Mouse (Mus musculus): ENCODE measurements around the gene Mgat4d.
"Not testable (repeated sequence)": the region's sequence is repeated elsewhere in the genome, so short reads cannot be mapped to it uniquely, and the experiment has no call there.

Mgat4d gene

DNA sequence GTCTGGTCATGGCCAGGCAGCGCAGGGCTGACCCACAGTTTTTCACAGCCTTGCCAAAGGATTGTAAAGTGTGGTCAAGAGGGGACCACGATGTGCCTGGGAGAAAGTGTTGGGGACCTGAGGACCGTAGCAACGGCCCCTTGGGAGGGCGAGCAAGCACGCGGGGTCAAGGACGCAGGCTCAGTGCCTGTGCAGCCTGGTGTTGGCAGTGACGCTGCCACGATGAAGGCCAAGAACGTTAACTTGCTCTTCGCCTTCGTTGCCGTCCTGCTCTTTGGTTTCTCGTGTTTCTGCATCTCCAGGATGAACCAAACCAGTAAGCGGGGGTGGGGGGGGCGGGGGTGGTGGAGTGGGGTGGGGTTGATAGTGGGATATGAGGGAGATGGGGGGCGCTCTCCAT lies at the start of gene Mgat4d:
Gene Mgat4d, plus strand, starts transcription at position 209 of the 400 bp plus-strand sequence.
- in situ Hi-C loops (cut with MboI) = no loop called here

DNA sequence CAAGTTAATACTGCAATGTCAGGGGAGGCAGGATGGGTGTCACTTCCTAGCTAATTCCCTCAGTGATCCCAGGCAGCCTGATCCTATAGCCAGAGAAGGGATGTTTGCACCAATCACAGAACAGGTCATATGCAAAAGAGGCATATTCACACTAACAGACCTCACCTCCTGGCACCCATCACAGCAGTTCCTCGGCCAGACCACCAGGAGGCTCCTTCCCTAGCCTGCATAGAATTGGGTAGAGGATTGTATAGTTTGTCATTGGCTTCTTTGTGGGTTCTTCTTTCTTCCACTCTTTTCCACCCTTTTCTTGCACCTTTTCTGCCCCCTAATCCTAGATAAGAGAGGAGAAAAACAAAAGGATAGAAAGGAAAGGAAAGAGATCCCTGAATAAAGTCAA lies 48.1 kb upstream of the Mgat4d start:
- in situ Hi-C loops (cut with MboI) = no loop called here

DNA sequence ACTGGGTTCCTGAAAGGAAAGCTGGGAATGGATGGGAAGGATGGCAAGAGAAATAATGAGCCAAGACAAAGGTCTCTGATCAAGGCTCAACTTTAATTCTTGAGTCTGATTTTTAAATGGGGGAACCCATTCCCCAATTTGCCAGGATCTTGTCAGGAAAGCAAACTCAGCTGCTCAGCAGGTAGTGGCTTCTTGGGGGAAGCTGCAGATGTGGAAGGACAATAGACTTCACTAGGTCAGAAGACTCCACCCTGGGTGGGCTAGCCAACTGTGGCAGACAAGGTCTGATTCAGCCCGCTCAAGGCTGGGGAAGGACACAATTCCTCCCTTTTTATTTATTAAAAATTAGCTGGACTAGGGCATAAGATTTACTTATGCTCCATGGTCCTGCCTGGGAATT lies 43.3 kb upstream of the Mgat4d start:
- in situ Hi-C loops (cut with MboI) = no loop called here

DNA sequence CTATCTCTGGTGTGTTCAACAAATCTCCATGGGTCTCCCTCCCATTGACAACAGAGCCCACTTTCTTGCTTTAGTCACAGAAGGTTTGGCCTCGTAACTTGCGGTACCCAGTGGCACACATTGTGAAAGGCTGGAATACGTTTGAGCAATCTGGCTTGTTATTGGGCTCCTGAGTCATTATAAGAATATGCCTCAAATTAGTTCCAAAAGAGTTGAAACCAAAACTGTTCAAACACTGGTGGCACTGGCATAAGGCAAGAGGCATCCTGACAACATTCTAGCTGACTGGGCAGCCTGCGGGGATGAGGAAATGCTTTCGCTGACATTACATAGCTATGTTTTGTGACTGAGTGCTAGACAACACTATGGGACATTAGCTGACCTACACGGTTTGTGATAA lies 38.4 kb upstream of the Mgat4d start:
- in situ Hi-C loops (cut with MboI) = no loop called here

DNA sequence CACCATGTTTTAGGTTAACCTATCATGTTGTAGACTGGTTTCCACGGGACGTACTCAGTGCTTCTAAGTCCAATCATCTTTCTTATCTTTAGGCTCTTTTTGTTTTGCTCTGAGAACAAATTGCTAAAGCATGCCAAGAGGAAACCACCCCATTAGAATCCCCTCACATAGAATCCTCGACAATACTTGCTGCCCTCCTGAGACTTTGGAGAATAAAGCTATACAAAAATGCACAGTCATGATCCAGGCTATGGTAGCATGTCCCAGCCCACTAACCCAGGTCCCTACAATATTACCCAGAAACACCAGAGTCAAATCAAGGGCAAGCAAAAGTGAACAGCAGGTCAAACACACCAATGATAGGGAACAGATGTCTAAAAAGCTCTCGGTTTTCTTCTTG lies 33.2 kb upstream of the Mgat4d start:
- in situ Hi-C loops (cut with MboI) = not testable (repeated sequence)

DNA sequence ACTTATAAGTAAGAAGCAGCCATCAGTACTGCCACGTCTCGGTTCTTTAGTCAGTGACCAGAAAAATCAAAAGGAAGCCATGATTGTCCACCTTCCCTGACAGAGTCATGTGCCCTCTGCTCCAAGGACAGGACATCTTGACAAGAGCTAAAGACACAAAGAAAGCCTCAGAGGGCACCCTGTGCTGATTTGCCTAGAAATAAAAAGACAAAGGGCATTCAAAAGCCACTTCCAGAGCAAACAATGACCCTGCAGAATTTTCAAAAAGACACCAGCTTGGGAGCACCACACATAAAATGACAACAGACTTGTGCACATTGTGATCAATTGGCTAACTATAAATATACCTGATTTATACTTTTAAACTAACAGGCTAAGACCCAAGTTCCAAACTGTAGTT lies 32.6 kb upstream of the Mgat4d start:
- in situ Hi-C loops (cut with MboI) = no loop called here

DNA sequence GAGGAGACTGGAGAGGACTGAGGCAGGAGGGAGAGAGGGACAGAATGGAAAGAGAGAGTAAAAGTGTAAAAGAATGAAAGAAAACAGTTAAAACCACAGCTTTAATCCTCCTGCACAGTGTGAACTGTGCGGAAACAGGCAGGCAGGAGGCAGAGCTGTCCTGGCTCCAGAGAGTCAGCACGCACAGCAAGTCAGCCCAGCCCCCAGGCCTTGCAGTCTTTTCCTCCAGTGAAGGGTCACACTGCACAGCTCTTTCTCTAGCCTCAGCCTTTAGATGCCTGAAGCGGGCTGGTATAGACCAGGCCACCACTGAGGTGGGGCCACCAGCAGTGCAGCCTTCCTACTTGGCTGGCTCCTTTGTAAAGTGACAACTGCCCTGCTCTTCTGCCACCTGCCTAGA lies 27.7 kb upstream of the Mgat4d start:
- in situ Hi-C loops (cut with MboI) = no loop called here

DNA sequence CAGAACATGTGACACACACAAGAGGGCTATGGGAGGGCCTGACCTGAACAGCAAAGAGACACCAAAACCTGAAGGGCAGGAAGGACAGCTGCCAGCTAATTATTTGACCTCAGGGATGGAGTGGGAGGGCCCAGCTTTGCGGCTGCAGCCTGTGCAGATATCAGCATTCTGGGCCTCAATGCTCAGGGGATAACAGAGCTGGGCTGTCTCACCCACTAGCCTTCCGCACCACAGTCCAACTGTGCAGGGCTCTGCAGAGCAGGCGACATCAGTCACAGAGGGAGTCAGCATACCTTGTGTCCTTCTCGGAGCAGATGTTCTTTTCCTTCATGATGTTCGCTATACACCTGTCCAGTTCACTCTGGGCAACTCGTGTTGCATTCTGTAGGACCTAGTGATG lies 25.9 kb upstream of the Mgat4d start:
- in situ Hi-C loops (cut with MboI) = no loop called here

DNA sequence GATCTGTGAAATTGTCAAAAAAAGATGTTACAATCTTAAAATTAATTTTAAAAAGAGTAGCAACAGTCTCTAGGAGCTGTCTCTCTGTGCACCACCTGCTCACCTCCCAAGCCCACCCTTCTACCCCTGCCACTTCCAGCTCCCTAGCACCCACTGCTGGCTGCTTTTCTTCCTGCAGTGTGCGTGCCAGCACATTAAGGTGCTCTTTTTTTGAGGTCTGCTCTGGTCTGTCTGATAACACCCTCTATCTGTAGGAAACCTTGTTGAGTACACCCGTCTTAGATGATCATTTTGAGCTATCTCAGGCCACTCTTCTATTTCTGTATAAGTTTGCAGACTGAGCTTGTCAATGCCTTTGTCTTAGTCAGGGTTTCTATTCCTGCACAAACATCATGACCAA lies 25.2 kb upstream of the Mgat4d start:
- in situ Hi-C loops (cut with MboI) = no loop called here

DNA sequence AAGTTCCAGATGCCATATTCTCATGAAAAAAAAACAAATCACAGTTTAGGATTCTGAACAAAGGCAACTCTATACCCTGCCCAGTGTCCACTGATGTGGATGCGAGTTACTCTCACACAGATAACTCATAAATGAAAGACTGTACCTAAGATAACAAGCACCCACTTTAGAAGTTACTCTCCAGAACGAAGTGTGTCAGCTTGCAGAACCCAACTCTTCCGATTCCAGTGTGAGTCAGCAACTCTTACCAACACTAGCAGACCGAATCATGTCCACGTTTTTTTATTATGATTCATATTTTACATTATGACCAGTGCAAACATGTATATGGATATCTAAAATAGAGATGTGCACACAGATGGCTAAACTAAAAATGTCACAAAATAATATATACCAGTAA lies 20.4 kb upstream of the Mgat4d start:
- in situ Hi-C loops (cut with MboI) = no loop called here

DNA sequence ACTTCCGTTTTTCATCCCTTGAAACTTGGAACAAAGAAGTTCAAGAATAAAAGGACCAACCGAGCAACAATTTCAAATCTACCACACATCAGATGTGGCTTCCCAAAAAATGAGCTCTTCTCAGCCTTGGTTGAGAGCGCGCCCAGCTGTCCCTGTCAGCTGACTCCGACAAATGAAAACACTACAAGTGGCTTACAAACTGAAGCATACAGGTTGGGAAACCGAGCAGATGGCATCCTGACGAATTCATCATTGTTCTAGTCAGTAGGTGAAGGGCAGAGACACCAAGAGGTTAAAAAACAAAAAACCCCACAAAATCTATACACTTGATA lies 16.7 kb upstream of the Mgat4d start:
- in situ Hi-C loops (cut with MboI) = loop anchor here (10.0 kb wide), 1 partner anchor 227 kb away; no protein-coding TSS in a partner anchor

DNA sequence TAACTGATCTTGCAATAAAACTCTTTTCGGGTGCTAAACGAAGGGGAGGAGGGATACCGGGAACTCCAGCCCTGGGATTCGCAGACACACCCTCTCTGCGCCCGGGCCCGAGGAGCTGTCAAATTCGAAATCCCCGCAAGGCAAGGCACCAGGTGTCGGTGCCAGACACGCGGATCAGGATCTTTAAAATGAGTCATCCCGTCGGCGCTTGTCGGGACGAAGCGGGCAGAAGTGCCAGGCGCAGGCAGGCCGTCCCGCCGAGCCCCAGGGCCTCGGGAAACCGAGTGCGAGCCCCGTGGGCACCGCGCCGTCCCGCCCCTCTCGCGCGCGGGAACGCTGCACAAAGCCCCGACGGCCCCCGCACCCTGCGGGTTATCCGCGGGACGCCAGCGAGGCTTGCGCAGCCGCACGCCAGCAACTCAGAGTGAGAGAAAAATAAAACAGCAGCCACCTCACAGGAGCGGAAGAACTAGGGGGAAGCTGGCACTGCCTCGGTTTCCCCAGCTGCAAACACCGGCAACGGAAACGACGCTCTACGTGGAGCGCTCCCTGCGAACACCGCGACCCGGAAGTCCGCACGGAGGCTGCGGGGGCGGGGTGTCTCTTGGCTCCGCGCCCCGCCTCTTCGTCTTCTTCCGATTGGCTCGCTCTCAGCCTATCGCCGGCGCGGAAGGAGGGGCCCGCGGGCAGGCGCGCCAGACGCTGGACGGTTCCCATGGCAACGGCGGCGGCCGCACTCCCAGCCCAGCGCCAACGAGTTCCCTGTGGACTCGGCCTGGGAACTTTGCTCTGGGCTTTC lies 16.2 kb upstream of the Mgat4d start, which contains the start of gene Elmod2:
Gene Elmod2, minus strand, starts transcription at position 588 of the 799 bp plus-strand sequence.
- in situ Hi-C loops (cut with MboI) = loop anchor here (10.0 kb wide), 1 partner anchor 227 kb away; no protein-coding TSS in a partner anchor

DNA sequence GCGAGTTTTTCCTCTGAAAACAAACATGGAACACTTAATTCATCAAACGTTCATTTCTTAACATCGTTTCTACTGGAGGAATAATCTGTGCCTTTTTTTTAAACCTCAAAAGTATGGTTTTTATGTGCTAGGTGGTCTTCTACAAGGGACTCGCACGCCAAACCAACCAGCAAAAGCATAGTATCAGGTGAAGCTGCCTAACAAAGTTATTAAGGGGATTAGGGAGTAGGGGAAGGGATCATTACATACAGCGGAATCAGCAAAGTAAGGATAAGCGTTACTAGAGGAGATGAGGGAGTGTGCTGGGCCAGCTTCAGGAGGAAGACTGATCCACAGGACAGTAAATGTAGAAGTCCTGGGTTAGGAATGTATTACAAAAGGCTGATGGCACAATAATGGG lies 15.4 kb upstream of the Mgat4d start:
- in situ Hi-C loops (cut with MboI) = loop anchor here (10.0 kb wide), 1 partner anchor 228 kb away; no protein-coding TSS in a partner anchor

DNA sequence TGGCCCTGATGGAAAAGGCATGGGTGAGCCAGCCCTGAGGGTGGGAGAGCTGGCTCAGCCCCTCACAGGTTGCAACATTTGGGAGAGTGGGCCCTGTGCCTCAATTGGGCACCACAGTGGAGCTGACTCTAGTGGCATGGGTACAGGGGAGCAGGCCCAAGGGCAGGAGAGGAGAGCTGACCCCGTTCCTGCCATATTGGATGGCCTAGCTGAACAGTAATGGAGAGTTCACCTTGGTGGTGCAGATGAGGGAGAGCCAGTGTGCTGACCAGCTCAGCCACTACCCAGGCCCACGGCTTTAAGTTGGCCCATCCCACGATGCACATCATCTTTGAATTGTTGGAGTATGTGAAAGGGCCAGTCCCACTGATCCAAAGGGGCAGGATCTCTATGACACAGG lies 6.2 kb upstream of the Mgat4d start:
- in situ Hi-C loops (cut with MboI) = no loop called here

DNA sequence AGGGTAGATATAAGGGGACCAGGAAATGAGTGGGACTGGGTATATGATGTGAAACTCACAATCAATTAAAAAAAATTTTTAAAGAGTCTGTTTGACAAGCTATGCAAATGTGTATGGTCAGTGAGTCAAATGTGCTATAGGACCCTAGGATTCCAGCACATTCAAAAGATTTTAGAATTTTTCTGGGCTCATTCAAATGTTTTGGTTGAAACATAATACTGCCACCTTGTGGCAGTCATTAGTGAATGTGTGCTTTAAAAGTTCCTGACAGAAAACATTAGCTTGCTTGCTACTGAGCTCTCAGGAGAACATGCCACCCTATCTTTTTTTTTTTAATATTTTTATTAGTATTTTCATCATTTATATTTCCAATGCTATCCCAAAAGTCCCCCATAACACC lies 5.6 kb upstream of the Mgat4d start:
- in situ Hi-C loops (cut with MboI) = no loop called here

DNA sequence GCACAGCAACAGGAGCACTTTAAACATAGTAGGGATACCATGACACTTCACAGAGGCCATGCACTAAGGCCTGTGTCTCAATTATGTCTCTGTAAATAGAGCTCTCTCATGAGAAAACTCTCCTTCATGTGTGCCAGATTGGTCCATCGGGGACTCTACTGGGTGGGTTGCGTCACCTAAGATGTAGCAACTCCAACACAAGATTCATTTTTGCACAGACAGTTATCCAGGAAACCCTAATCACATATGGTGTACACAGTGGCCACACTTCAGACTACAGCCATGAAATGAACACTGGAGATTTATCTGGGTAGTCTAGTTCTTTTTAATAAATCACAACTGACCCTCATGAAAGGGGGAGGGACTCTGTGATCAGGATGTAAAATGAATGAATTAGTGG lies 3.0 kb downstream of the Mgat4d start:
- in situ Hi-C loops (cut with MboI) = no loop called here

DNA sequence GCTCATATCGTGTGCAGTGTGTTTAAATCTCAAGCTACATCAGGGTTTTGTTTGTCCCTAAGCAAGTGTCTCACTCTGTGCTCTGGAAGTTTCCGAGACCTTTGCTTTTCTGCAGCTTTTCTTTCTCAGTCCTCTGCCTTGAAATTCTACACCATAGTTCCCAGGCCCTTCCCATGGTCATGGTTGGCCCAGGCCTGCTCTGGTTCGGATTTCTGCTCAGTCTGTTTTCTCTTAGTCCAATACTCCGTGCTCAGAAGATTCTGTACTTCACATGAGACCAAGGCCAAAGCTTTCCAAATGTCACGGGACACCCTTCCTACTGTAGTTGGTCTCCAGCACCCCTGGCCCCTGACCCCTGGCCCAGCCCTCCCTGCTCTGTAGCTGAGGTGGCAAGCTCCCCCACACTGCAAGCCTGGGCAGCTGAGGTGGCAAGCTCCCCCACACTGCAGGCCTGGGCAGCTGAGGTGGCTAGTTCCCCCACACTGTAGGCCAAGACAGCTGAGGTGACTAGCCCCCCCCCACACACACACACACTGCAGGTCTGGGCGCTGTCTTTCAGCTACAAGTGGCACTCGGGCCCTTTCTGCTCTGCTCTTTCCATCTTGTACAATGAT lies 15.0 kb downstream of the Mgat4d start:
- in situ Hi-C loops (cut with MboI) = no loop called here

DNA sequence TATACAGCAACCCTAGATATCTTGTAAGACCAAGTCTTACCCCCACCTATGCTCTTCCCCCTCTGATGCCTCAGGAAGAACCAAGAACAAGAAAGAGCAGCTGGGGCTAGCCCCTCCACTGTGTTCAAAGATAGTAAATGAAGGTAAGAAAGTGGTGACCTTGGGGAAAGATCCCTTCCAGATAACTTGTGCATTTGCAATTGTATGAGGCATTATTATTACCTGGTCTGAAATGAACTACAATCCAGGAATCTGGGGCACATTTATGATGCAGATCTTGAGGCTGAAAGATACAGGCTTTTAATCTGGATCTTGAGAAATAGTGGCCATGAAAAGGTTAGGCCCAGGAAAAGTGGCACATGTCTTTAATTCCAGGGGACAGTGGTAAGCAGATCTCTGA lies 29.0 kb downstream of the Mgat4d start:
- in situ Hi-C loops (cut with MboI) = no loop called here

DNA sequence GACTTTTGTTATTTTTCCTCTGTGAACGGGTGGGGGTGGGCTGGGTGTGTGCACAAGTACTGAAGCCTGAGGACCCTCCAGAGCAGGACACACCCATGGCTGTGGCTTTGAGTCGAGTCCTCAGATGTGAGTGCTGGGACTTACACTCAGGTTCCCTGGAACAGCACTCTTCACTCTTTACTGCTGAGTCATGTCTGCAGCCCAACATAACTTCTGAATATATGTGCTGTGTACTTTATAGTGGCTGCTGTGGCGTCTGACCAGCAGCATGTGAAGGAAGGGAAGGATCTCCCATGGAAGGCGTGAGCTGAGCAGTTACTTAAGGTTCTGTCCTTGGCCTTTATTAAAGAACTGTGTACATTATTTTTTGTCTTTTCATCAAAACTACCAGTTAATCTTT lies 31.9 kb downstream of the Mgat4d start:
- in situ Hi-C loops (cut with MboI) = no loop called here

DNA sequence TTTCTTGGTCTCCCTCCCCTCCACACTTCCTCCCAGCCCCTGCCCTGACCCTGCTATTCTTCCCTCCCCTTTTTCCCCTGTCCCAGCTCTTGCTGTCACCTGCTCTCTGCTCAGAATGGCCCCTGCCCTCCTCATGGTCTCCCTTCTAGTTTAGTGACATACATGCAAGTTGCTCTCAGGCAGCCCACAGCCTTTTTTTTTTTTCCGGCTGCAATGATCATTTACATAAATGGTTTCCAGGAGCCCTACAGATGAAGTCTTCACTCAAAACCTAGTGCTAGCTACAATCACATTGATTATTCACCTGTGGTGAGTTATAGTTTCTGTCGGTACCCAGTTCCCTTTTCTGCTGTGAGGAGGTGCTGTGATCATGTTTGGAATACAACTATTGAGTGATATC lies 32.7 kb downstream of the Mgat4d start:
- in situ Hi-C loops (cut with MboI) = no loop called here

DNA sequence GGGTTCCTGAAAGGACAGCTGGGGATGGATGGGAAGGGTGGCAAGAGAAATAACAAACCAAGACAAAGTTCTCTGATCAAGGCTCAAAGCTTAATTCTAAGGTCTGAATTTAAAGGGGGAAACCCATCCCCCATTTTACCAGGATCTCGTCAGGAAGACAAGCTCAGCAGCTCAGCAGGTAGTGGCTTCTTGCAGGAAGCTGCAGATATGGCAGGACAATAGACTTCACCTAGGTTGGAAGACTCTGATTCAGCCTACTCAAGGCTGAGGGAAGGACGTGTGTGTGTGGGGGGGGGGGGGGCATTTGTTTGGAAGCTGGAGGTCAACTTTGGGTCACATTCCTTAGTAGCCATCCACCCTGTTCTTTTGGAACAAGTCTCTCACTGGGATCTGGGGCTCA lies 34.6 kb downstream of the Mgat4d start:
- in situ Hi-C loops (cut with MboI) = no loop called here

DNA sequence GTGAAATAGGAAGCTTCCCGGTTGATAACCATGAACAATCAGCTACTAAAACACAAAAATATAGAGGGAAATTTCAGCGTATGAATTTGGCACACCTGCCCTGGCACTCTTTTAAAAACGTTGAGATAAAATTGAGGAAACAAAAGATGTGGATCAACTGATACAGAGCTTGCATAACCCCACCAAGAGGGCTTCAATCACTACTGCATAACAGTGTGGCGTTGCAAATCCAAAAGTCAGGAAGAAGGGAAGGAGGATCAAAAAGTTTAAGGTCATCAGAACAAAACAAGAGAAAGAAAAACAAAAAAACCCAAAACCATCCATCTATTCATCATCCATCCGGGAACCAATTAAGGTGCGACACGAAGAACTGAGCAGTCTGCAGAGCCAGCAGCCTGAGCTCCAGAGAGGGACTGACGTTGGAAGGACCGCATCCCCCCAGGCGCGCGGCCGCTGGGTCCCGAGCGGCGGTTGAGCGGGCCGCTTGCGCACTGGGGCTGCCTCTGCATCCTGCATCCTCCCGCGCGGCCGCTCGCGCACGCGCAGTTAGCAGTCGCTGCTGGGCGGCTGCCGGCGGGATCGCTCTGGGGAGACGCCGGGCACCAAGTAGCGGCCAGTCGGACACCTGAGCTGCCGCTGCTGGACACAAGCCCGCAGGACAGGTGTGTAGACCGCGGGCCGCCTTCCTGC lies 41.2 kb downstream of the Mgat4d start, which contains the start of gene Clgn:
Gene Clgn, plus strand, starts transcription at position 552 of the 690 bp plus-strand sequence.
- in situ Hi-C loops (cut with MboI) = no loop called here
